Mouse (Mus musculus) midbrain, embryonic 14.5 days (tissue): Measurements from ENCODE around the gene Fosl1. TPM values are rescaled to one million over a fixed set of nuclear protein-coding genes. Genes with fewer than 3 reads are reported as not detected.

Experiments used
- ATAC-seq: fragments of 200-750 bp; cut with Nextera tagmentation; 2 replicates; pipeline ENCODE4 v1.8.0; 2017; ENCODE audit warnings: moderate number of reproducible peaks, moderate library complexity; ENCODE audit not compliant: low FRiP score, low TSS enrichment
- DNase-seq: peaks from one replicate; pipeline ENCODE4 v3.0.0-alpha.2; 2015
- H3K27ac ChIP-seq: fragments of 300-500 bp; sonication (generic); replicated peaks from 2 replicates; pipeline ENCODE4 v1.5.1; 2014; ENCODE audit warnings: mild to moderate bottlenecking, low read depth, low read length, moderate library complexity
- H3K27me3 ChIP-seq: fragments of 300-500 bp; sonication (generic); 2 replicates; pipeline ENCODE4 v1.6.1; 2014; ENCODE audit warnings: low read length, control low read depth, mixed read lengths; ENCODE audit not compliant: control insufficient read depth, insufficient read depth
- H3K36me3 ChIP-seq: fragments of 300-500 bp; sonication (generic); 2 replicates; pipeline ENCODE4 v1.6.1; 2014; ENCODE audit warnings: low read length, control low read depth; ENCODE audit not compliant: control insufficient read depth, insufficient read depth
- H3K4me1 ChIP-seq: fragments of 300-500 bp; sonication (generic); 2 replicates; pipeline ENCODE4 v1.6.1; 2014; ENCODE audit warnings: mild to moderate bottlenecking, antibody characterized with exemption, low read length, control low read depth; ENCODE audit not compliant: control insufficient read depth, insufficient read depth
- H3K4me2 ChIP-seq: fragments of 300-500 bp; sonication (generic); 2 replicates; pipeline ENCODE4 v1.6.1; 2014; ENCODE audit warnings: mild to moderate bottlenecking, low read length, moderate library complexity
- H3K4me3 ChIP-seq: fragments of 300-500 bp; sonication (generic); replicated peaks from 2 replicates; pipeline ENCODE4 v1.5.1; 2014; ENCODE audit warnings: low read depth, low read length
- H3K9ac ChIP-seq: fragments of 300-500 bp; sonication (generic); replicated peaks from 2 replicates; pipeline ENCODE4 v1.6.1; 2014; ENCODE audit warnings: mild to moderate bottlenecking, low read length, moderate library complexity
- H3K9me3 ChIP-seq: fragments of 300-500 bp; sonication (generic); 2 replicates; pipeline ENCODE4 v1.6.1; 2016; ENCODE audit warnings: low read length, control low read depth, mixed read lengths; ENCODE audit not compliant: control insufficient read depth
- WGBS: fragments of 180-500 bp; shearing (Covaris S2); extraction: QIAGEN DNeasy Blood & Tissue Kit; methylation state at CpG from one replicate; pipeline ENCODE4 v1.1.7; 2014; 5-methylcytosine and 5-hydroxymethylcytosine counted together
- polyA plus RNA-seq: library from polyadenylated mRNA; unstranded; fragments of >200 nt; fragmentation: Nextera tagmentation; extraction: Ambion mirVana; gene quantifications from 2 replicates; pipeline ENCODE4 v1.2.1, GENCODE M21; 2014

Gene Fosl1
- polyA plus RNA-seq, 1 experiment from 2014 or later, result not detected

DNA sequence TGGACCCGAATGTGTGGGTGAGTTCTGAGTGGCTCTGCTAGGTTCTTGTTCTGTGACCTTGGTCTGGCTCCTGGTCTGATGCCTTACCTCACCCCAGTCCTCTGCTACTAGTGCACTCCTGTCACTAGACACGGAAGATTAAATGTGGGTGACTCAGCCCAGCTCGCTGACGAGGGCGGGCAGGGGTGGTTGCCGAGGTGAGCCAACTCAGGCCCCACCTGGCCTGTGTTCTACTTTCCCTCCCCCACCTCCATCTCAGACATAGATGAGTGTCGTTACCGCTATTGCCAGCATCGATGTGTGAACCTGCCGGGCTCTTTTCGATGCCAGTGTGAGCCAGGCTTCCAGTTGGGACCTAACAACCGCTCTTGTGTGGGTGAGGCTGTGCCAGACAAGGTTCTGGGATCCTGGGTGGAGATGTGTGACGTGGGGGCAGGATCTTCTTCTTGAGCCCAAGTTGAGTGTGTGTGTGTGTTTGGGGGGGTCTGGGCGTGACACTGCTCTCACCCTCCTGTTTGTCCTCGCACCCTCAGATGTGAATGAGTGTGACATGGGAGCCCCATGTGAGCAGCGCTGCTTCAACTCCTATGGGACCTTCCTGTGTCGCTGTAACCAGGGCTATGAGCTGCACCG is 30.4 kb downstream of the Fosl1 start:
- no peak for DNase-seq
- H3K9ac ChIP-seq, result no peak overlapping the region
- no peak overlapping the region for H3K27ac ChIP-seq
- 92% methylated on average over 18 of the region's 18 CpGs for WGBS
- no peaks in the 10 kb centered on the region for H3K27me3 ChIP-seq
- ATAC-seq, result no peak
- H3K36me3 ChIP-seq, result peaks cover 20% of the 10 kb centered on the region
- peaks cover 21% of the 10 kb centered on the region for H3K4me1 ChIP-seq
- no peak overlapping the region for H3K4me2 ChIP-seq
- no peak overlapping the region for H3K4me3 ChIP-seq
- no peaks in the 10 kb centered on the region for H3K9me3 ChIP-seq

DNA sequence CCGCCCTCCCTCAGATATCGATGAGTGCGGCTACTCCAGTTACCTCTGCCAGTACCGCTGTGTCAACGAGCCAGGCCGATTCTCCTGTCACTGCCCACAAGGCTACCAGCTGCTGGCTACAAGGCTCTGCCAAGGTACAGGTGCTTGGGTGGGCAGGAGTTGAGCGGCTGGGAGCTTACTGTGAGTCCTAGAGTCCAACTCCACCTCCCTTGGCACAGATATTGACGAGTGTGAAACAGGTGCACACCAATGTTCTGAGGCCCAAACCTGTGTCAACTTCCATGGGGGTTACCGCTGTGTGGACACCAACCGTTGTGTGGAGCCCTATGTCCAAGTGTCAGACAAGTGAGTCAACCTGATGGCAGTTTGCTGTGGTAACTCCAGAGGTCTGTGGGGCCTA is 32.7 kb downstream of the Fosl1 start:
- Histone ChIP-seq H3K36me3 (peaks cover 42% of the 10 kb centered on the region), H3K4me2 (no peak overlapping the region), H3K9ac (no peak overlapping the region), H3K27me3 (no peaks in the 10 kb centered on the region), H3K27ac (no peak overlapping the region), H3K4me3 (no peak overlapping the region), H3K9me3 (no peaks in the 10 kb centered on the region), H3K4me1 (peaks cover 8% of the 10 kb centered on the region; the same call in 1 of the 2 replicates)
- DNase-seq, result no peak
- WGBS, result 92% methylated on average over 10 of the region's 10 CpGs
- no peak for ATAC-seq

DNA sequence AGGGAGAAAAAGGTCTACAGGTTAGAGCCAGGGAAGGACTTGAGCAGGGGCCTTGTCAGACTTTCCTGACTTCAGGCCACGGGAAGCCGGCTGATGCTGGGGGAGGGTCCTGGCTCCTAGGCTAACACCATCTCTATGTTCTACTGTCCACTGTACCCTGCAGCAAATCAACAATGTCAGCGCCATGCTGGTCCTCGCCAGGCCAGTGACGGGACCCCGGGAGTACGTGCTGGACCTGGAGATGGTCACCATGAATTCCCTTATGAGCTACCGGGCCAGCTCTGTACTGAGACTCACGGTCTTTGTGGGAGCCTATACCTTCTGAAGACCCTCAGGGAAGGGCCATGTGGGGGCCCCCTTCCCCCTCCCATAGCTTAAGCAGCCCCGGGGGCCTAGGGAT is 34.1 kb downstream of the Fosl1 start:
- Histone ChIP-seq H3K27me3 (no peaks in the 10 kb centered on the region), H3K4me1 (no peaks in the 10 kb centered on the region), H3K36me3 (peaks cover 56% of the 10 kb centered on the region), H3K4me2 (no peak overlapping the region), H3K27ac (no peak overlapping the region), H3K9me3 (no peaks in the 10 kb centered on the region), H3K4me3 (no peak overlapping the region), H3K9ac (no peak overlapping the region)
- ATAC-seq, result no peak
- WGBS, result 90% methylated on average over 10 of the region's 10 CpGs
- no peak for DNase-seq

DNA sequence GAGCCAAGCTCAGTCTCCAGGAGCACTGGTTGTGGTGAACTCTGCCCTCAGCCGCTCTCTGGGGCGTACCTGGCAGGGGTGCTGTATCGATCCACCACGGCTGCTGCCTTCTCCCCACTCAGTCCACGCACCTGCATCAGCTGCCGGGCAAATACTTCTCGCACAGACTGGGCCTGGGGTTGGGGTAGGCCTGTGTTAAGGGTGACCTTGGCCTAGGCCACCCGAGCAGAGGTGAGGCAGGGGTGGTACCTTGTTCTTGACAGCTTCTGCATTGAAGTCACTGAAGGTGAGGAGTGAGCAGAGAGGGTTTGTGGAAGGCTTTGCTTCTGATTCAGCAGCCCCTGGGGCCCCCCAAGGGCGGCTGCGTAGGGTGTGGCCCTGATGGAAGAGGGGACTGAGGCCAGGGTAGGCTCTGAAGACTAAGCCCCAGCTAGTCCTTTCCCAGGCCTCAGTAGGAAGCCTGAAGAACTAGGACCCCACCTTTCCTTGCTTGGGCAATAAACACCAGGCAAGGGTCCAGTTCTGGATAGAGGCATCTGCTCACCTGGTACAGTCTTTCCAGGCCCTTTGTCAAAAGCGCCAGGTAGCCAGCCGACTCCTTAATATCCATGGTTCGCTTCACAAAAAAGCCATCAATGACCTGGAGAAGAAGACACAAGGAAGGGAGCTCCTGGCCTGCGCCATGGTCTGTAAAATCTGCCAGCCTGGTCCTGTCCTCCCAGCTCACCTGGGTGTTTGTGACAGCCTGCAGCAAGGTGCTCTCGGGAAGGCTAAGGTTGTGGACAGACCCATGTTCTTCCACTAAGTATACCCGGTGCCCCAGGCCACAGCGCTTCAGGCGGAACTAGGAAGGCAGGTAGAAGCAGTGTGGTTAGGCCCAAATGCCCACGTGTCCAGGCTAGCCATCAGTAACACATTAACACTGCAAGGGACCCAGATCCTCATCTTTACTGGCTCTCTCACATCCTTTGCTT is 36.3 kb downstream of the Fosl1 start:
- H3K36me3 ChIP-seq, result peaks cover 56% of the 10 kb centered on the region
- H3K27ac ChIP-seq, result no peak overlapping the region
- no peak overlapping the region for H3K4me3 ChIP-seq
- DNase-seq (no peak), ATAC-seq (no peak)
- no peaks in the 10 kb centered on the region for H3K27me3 ChIP-seq
- peaks cover 13% of the 10 kb centered on the region for H3K4me1 ChIP-seq
- H3K4me2 ChIP-seq, result no peak overlapping the region
- H3K9ac ChIP-seq, result no peak overlapping the region
- no peaks in the 10 kb centered on the region for H3K9me3 ChIP-seq
- 94% methylated on average over 19 of the region's 19 CpGs for WGBS

DNA sequence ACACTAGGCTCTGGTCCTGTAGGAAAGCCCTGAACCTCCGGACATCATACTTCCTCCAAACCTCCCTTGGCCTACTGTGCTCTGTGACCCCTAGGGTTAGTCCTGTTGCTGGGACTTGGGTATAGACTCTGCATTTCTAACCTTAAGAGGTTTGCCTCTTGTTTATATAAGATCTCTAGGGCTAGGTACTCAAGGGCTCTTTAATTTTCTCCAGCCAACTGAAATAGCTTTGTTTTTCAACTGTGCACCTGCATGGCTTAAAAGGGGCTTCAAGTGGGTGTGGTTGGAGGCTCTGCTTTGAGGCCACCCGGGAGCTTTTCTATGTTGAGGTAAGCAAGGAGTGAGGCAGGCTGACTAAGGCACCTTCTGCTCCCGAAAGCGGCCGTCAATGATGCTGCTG is 37.1 kb downstream of the Fosl1 start:
- no peak overlapping the region for H3K4me2 ChIP-seq
- H3K4me3 ChIP-seq, result no peak overlapping the region
- peaks cover 18% of the 10 kb centered on the region for H3K4me1 ChIP-seq
- peaks cover 52% of the 10 kb centered on the region for H3K36me3 ChIP-seq
- H3K9ac ChIP-seq, result no peak overlapping the region
- H3K27me3 ChIP-seq, result no peaks in the 10 kb centered on the region
- WGBS, result 90% methylated on average over 5 of the region's 5 CpGs
- no peaks in the 10 kb centered on the region for H3K9me3 ChIP-seq
- DNase-seq (no peak), ATAC-seq (no peak)
- H3K27ac ChIP-seq, result no peak overlapping the region

DNA sequence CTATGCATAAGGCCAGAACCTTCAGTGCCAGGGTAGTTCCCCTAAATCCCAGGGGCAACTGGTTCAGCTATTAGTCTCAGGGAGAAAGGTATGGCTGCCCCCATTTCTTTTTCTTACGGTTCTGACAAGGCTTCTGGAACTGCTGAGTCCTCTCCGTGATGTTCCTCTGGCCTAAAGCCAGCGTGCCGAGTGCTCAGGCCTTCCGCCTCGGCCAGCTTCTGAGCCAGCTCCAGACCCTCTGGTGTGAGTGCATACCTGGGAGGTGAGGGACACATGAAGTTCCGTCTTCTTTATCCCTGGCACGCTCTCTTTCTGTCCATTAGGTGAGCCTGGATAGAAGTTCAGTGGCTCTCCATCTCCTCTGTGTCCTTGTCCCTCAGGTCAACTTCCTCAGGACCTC is 38.0 kb downstream of the Fosl1 start:
- 92% methylated on average over 8 of the region's 8 CpGs for WGBS
- H3K4me3 ChIP-seq, result no peak overlapping the region
- H3K4me2 ChIP-seq, result no peak overlapping the region
- H3K9me3 ChIP-seq, result no peaks in the 10 kb centered on the region
- no peak overlapping the region for H3K9ac ChIP-seq
- ATAC-seq (no peak), DNase-seq (no peak)
- peaks cover 18% of the 10 kb centered on the region for H3K4me1 ChIP-seq
- peaks cover 52% of the 10 kb centered on the region for H3K36me3 ChIP-seq
- no peaks in the 10 kb centered on the region for H3K27me3 ChIP-seq
- no peak overlapping the region for H3K27ac ChIP-seq

DNA sequence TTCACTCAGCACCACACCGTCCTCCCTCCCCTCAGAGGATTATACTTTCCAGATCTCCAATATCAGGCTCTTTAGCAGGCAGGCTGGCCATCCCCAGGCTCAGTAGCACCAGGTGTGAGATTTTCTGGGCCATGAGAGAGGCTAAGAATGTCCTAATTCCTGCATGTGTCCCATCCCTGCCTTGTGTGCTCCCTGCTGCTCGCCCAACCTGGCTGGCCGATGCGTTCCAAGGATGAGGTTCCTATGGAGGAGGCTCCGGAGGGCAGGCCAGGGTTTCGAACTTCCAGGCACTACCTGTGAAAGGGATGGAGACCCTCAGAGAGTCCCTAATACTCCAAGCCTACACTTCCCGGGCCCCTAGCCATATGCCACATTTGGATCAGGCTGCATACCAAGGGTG is 38.5 kb downstream of the Fosl1 start:
- 93% methylated on average over 7 of the region's 7 CpGs for WGBS
- Histone ChIP-seq H3K9ac (0 out of 2 replicates have a peak overlapping the region, but pooled peaks have one; percentile 10), H3K4me2 (no peak overlapping the region), H3K36me3 (peaks cover 52% of the 10 kb centered on the region), H3K27me3 (no peaks in the 10 kb centered on the region), H3K4me1 (peaks cover 18% of the 10 kb centered on the region), H3K27ac (no peak overlapping the region), H3K4me3 (no peak overlapping the region), H3K9me3 (no peaks in the 10 kb centered on the region)
- no peak for ATAC-seq
- DNase-seq, result no peak

DNA sequence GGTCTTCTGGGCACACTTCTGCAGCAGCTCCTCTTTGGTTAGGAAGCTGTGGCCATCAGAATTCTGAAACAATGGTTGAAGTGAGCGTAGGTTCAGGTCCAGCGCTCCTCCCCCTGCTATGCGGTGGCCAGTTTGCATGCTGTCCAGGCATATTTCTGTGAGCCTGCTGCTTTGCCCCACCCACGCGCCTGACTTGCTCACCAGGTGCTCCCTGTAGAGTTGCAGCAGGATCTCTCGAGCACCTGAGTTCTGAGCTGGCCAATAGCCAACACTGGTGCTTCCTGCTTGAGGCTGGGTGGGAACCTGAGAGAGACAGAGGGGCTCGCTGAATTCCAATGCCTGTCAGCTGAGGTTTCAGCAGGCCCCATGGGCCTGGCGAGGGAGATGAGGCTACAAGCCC is 38.9 kb downstream of the Fosl1 start:
- H3K9ac ChIP-seq, result 0 out of 2 replicates have a peak overlapping the region, but pooled peaks have one; percentile 10
- H3K36me3 ChIP-seq, result peaks cover 51% of the 10 kb centered on the region
- no peak for ATAC-seq

More for the DNA sequence above, 38.9 kb downstream of the Fosl1 start:
- WGBS, result 92% methylated on average over 8 of the region's 8 CpGs
- Histone ChIP-seq H3K9me3 (no peaks in the 10 kb centered on the region), H3K27me3 (no peaks in the 10 kb centered on the region), H3K4me1 (peaks cover 18% of the 10 kb centered on the region), H3K4me3 (no peak overlapping the region), H3K4me2 (peak overlapping the region; percentile 78; the same call in 1 of the 2 replicates), H3K27ac (no peak overlapping the region)
- no peak for DNase-seq
